Mouse (Mus musculus): ENCODE data around the gene Platr25. TPM values are rescaled to one million over a fixed set of nuclear protein-coding genes. Genes with fewer than 3 reads are reported as not detected.

The Platr25 gene
- 10 to 100 TPM in 1 of 2 experiments, 1 to 10 TPM in 1; 9.6 to 11.1 TPM for total RNA-seq (2023)

GRCm38 (mm10) chr13:62760432-62761415 is at the start of gene Platr25:
Gene Platr25 (minus strand): TSS chr13:62760709.

GRCm38 (mm10) chr13:62785199-62786134 is 25.0 kb upstream of the Platr25 start, which contains the start of gene Gm5141:
Gene Gm5141 (minus strand): TSS chr13:62785808.

GRCm38 (mm10) chr13:62623577-62624276 is 136.8 kb downstream of the Platr25 start, which contains the start of gene 6720489N17Rik:
Gene 6720489N17Rik (minus strand): TSS chr13:62624182.

Other genes starting within 250 kb of the Platr25 start
- not detected for gene Zfp935, start 202.2 kb downstream of the Platr25 start, total RNA-seq (2023)
- 10 to 100 TPM; 24.4 to 27.3 TPM for gene Zfp934, start 189.5 kb downstream of the Platr25 start, total RNA-seq (2023)
- 1 to 10 TPM; 1.6 to 2.2 TPM for gene 6720489N17Rik, start 136.5 kb downstream of the Platr25 start, total RNA-seq (2023)
- gene Gm5141, start 25.1 kb upstream of the Platr25 start, total RNA-seq (2023), result 1 to 10 TPM; 3.8 to 6.0 TPM
- gene Fbp2, start 97.7 kb upstream of the Platr25 start, total RNA-seq (2023), result not detected
- gene Fbp1, start 127.6 kb upstream of the Platr25 start, total RNA-seq (2023), result not detected
- 100 to 1,000 TPM; 102 to 114 TPM for gene 2010111I01Rik, start 204.2 kb upstream of the Platr25 start, total RNA-seq (2023)

Measured in T-cell, adult 66 days (primary cell).